12 mouse cellular contexts compared by ENCODE assay signal in the genomic region with DNA sequence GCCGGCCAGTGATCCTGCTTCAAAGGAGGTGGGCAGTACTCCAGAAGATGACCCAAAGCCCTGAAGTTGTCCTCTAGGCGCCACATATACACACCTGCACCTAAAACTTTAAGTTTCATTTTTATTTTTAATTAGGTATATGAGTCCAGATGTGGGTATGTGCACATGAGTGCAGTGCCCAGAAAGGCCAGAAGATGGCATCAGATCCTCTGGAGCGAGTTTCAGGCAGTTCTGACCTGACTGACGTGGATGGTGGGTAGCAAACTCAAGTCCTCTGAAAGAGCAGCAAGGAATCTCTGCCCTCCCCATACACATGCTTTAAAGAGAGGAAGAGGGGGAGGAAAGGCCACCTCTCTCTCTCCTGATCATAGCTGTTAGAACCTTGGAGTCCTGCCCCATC.
A peak's percentile ranks its signal among the peaks of the same experiment; 100 is the strongest.
DNase-seq lines count a peak whose midpoint lies in the region; ATAC-seq and TF ChIP-seq lines count a peak whose summit lies in the region.
"Had no signal": no experiment of that assay in that cellular context is flagged by ENCODE, and none has a peak within 500 bp of the region (broad histone marks: within the 10 kb centered on the region; RNA-seq: fewer than 3 reads in every experiment).

No protein-coding gene starts in this region.

- no peak overlapping the region for H3K9ac ChIP-seq in kidney, embryonic 15.5 days
- no peak overlapping the region for H3K9ac ChIP-seq in liver, embryonic 14.5 days (replicated peaks)
- H3K9ac ChIP-seq: embryonic facial prominence, embryonic 13.5 days; hindbrain, embryonic 12.5 days; midbrain, embryonic 13.5 days had no signal

- H3K4me2 ChIP-seq in kidney, embryonic 15.5 days, result no peak overlapping the region
- H3K4me2 ChIP-seq in liver, embryonic 14.5 days (ENCODE audit: low read depth), result no peak overlapping the region; the same call in 1 of the 2 replicates
- H3K4me2 ChIP-seq: embryonic facial prominence, embryonic 13.5 days; hindbrain, embryonic 12.5 days; midbrain, embryonic 13.5 days had no signal

- no peaks in the 10 kb centered on the region for H3K9me3 ChIP-seq in kidney, embryonic 15.5 days (replicated peaks)
- no peaks in the 10 kb centered on the region for H3K9me3 ChIP-seq in liver, embryonic 14.5 days (ENCODE audit: control insufficient read depth, low read length)

- no peak for TF ChIP-seq EP300 in liver, embryonic 14.5 days (IDR thresholded peaks at IDR 0.05; ENCODE audit: low read depth)

- 94% methylated on average over 4 of the region's 4 CpGs for WGBS in kidney, embryonic 15.5 days
- WGBS in liver, embryonic 14.5 days (ENCODE audit: insufficient replicate concordance), result 66% methylated on average over 4 of the region's 4 CpGs

- TF ChIP-seq CTCF in liver, embryonic 14.5 days (IDR thresholded peaks at IDR 0.05; ENCODE audit: low read depth), result peak; percentile 68

- DNase-seq in kidney, adult 8-10 months, result peak; percentile 19 to 45
- DNase-seq in thymus, postnatal 4 days, result peak; percentile 67
- DNase-seq in thymus, postnatal 25 days, result no peak
- DNase-seq in liver, embryonic 14.5 days (ENCODE audit: low read depth in 3 of 3, low spot score in 3 of 3), result no peak
- DNase-seq in gastrocnemius, adult 18-20 months (ENCODE audit: low spot score), result no peak
- DNase-seq: cerebellum, adult 11 months had no signal

- H3K4me3 ChIP-seq in kidney, embryonic 15.5 days (replicated peaks), result no peak overlapping the region
- no peak overlapping the region for H3K4me3 ChIP-seq in liver, embryonic 14.5 days (ENCODE audit: insufficient read depth in 1 of 2, low read depth in 2 of 2, low read length in 2 of 2)
- H3K4me3 ChIP-seq: embryonic facial prominence, embryonic 13.5 days; hindbrain, embryonic 12.5 days; midbrain, embryonic 13.5 days had no signal

- peaks cover 24% of the 10 kb centered on the region for H3K36me3 ChIP-seq in kidney, embryonic 15.5 days
- no peaks in the 10 kb centered on the region for H3K36me3 ChIP-seq in liver, embryonic 14.5 days (replicated peaks; ENCODE audit: control insufficient read depth, insufficient read depth, low read depth)

- no peaks in the 10 kb centered on the region for H3K27me3 ChIP-seq in kidney, embryonic 15.5 days
- no peaks in the 10 kb centered on the region for H3K27me3 ChIP-seq in liver, embryonic 14.5 days (ENCODE audit: control insufficient read depth, insufficient read depth, low read length)
- H3K27me3 ChIP-seq: embryonic facial prominence, embryonic 13.5 days; hindbrain, embryonic 12.5 days; midbrain, embryonic 13.5 days had no signal

- ATAC-seq in kidney, embryonic 15.5 days (replicated peaks; ENCODE audit: low FRiP score), result no peak
- no peak for ATAC-seq in liver, embryonic 14.5 days (ENCODE audit: insufficient read depth)
- no peak for ATAC-seq in granulocyte monocyte progenitor cell, adult 5-6 weeks (replicated peaks; ENCODE audit: poor library complexity, severe bottlenecking)
- no peak for ATAC-seq in megakaryocyte progenitor cell, adult 5-6 weeks (replicated peaks; ENCODE audit: poor library complexity)
- ATAC-seq: midbrain, embryonic 13.5 days had no signal

- no peak overlapping the region for H3K27ac ChIP-seq in kidney, embryonic 15.5 days
- no peak overlapping the region for H3K27ac ChIP-seq in liver, embryonic 14.5 days
- H3K27ac ChIP-seq: embryonic facial prominence, embryonic 13.5 days; hindbrain, embryonic 12.5 days; midbrain, embryonic 13.5 days had no signal

- H3K4me1 ChIP-seq in kidney, embryonic 15.5 days, result peaks cover 58% of the 10 kb centered on the region
- H3K4me1 ChIP-seq in liver, embryonic 14.5 days (replicated peaks; ENCODE audit: control insufficient read depth in 2 of 2, insufficient read depth in 2 of 2, low read length in 1 of 2), result peaks cover 9 to 20% of the 10 kb centered on the region in 2 experiments

Comparison
In these comparisons a context has a peak if more than half of its experiments do, and no peak if none do; other contexts are left out.
1. DNase-seq: peak in kidney, adult 8-10 months (2 of 2) and thymus, postnatal 4 days (single experiment); none in thymus, postnatal 25 days (single experiment), liver, embryonic 14.5 days (0 of 3) and gastrocnemius, adult 18-20 months (single experiment).